Mouse (Mus musculus) bone marrow macrophage, adult 2 months (primary cell): ENCODE measurements around the gene Agpat1.

Experiments
- CTCF ChIP-seq: IDR thresholded peaks from 2 replicates; pipeline ENCODE4 v1.5.1; 2012; ENCODE audit warnings: low read depth, mild to moderate bottlenecking, low read length, moderate library complexity
- POLR2A ChIP-seq: IDR thresholded peaks from 2 replicates; pipeline ENCODE4 v1.6.1; 2012; ENCODE audit warnings: mild to moderate bottlenecking, low read depth, low read length, borderline replicate concordance

- TF ChIP-seq POLR2A: no peak
- TF ChIP-seq CTCF: no peak
These were observed 45.2 kb downstream of the Agpat1 start for GRCm38 (mm10) chr17:34649106-34649864.
